Mouse (Mus musculus): ENCODE data around the gene Ifnb1. TPM values are rescaled to one million over a fixed set of nuclear protein-coding genes. Genes with fewer than 3 reads are reported as not detected.

The Ifnb1 gene
- total and polyA plus RNA-seq, 3 experiments, result not detected

DNA sequence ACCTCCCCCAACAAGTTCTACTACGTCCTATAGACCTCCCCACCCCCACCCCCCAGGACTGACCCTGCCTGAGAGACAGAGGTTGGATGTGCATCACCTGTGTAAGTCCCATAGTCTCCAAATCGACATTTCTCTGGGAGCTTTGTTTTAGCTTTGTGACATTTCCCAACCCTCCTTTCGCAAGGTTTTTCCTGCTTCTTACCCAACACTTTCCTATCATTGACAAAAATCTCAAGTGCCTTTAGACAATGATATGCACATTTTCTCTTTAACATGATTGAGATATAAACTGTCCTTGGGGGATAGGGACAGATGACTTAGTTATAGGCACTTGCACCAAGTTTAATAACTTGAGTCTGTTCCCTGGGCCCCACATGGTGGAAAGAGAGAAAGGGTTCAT lies 21.3 kb downstream of the Ifnb1 start:
- Histone ChIP-seq H3K36me3 (ENCODE audit: control insufficient read depth in 1 of 2, insufficient read depth in 2 of 2, low read length in 2 of 2) (no peaks in the 10 kb centered on the region), H3K9me3 (replicated peaks; ENCODE audit: insufficient read depth, low read length) (no peaks in the 10 kb centered on the region), H3K4me1 (ENCODE audit: control insufficient read depth in 1 of 2, insufficient read depth in 2 of 2, low read length in 2 of 2) (no peaks in the 10 kb centered on the region)

DNA sequence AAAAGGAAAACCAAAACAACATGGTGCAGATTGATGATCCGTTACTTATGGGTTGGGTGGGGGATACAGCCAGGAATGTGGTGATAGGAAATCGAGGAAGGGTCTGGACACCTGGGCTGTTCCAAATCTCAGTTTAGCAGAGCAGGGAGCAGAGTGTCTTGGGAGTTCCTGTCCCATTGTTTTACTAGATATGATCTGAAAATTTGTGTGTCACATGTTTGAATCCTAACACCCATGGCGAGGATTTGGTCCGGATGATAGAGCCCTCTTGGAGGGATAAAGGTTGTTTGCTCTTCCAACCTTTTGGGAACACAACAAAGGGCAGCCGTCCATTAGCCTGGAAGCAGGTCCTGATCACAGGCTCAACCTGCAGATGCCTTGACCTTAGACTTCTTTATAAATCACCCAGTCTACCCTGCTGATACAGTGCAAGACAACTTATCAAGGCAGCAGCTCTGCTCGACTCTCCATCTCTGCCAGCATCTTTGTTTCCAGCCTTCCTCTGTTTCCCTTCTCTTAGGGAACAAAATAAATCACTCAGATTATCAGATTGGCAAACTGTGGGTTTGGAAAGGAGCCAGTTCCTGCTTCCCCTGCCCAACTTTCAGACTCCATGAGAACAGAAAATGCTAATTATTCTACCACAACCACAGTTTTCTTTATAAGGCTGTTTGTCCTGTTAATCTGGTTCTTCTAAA lies 26.1 kb downstream of the Ifnb1 start:
- Histone ChIP-seq H3K4me3 (ENCODE audit: control insufficient read depth in 1 of 2, insufficient read depth in 1 of 2, low read depth in 2 of 2, low read length in 2 of 2) (no peak overlapping the region), H3K9me3 (replicated peaks; ENCODE audit: insufficient read depth, low read length) (no peaks in the 10 kb centered on the region), H3K9ac (ENCODE audit: control insufficient read depth, low read depth, low read length, poor library complexity, severe bottlenecking) (no peak overlapping the region), H3K36me3 (ENCODE audit: control insufficient read depth in 1 of 2, insufficient read depth in 2 of 2, low read length in 2 of 2) (no peaks in the 10 kb centered on the region), H3K79me2 (ENCODE audit: control insufficient read depth, insufficient read depth, low read length, poor library complexity) (no peaks in the 10 kb centered on the region), H3K4me1 (ENCODE audit: control insufficient read depth in 1 of 2, insufficient read depth in 2 of 2, low read length in 2 of 2) (no peaks in the 10 kb centered on the region), H3K27me3 (ENCODE audit: control insufficient read depth in 1 of 2, insufficient read depth in 2 of 2, low read length in 2 of 2) (no peaks in the 10 kb centered on the region), H3K27ac (ENCODE audit: control insufficient read depth, low read depth, low read length) (no peak overlapping the region)
- TF ChIP-seq ZNF384 (IDR thresholded peaks at IDR 0.05; ENCODE audit: low read depth, low read length) (no peak), E2F4 (IDR thresholded peaks at IDR 0.05; ENCODE audit: borderline replicate concordance, low read depth, low read length) (no peak), MAFK (IDR thresholded peaks at IDR 0.05; ENCODE audit: borderline replicate concordance, low read depth, low read length) (no peak), KAT2A (conservative IDR thresholded peaks at IDR 0.05; ENCODE audit: low read depth, low read length) (no peak), POLR2AphosphoS2 (IDR thresholded peaks at IDR 0.05; ENCODE audit: low read length) (no peak), RCOR1 (IDR thresholded peaks at IDR 0.05; ENCODE audit: low read depth, low read length) (no peak), MAZ (IDR thresholded peaks at IDR 0.05; ENCODE audit: low read depth, low read length) (no peak), MEF2A (IDR thresholded peaks at IDR 0.05; ENCODE audit: extremely low read depth, insufficient replicate concordance, low read depth, low read length, poor library complexity, severe bottlenecking) (no peak), MXI1 (IDR thresholded peaks at IDR 0.05; ENCODE audit: low read depth, low read length) (no peak), RAD21 (IDR thresholded peaks at IDR 0.05; ENCODE audit: low read depth, low read length) (no peak), ELF1 (IDR thresholded peaks at IDR 0.05; ENCODE audit: low read depth, low read length) (no peak), ETS1 (IDR thresholded peaks at IDR 0.05; ENCODE audit: low read depth, low read length) (no peak), POLR2AphosphoS5 (IDR thresholded peaks at IDR 0.05; ENCODE audit: borderline replicate concordance, low read depth, low read length) (no peak), CHD2 (IDR thresholded peaks at IDR 0.05; ENCODE audit: low read length) (no peak), TAL1 (IDR thresholded peaks at IDR 0.05; ENCODE audit: low read length) (no peak), ZKSCAN1 (IDR thresholded peaks at IDR 0.05; ENCODE audit: low read depth, low read length) (no peak)
- DNase-seq (ENCODE audit: low read depth, low spot score), result no peak

More for the DNA sequence above, 21.3 kb downstream of the Ifnb1 start:
- Histone ChIP-seq H3K79me2 (ENCODE audit: control insufficient read depth, insufficient read depth, low read length, poor library complexity) (no peaks in the 10 kb centered on the region), H3K27ac (ENCODE audit: control insufficient read depth, low read depth, low read length) (no peak overlapping the region), H3K4me3 (ENCODE audit: control insufficient read depth in 1 of 2, insufficient read depth in 1 of 2, low read depth in 2 of 2, low read length in 2 of 2) (no peak overlapping the region), H3K9ac (ENCODE audit: control insufficient read depth, low read depth, low read length, poor library complexity, severe bottlenecking) (no peak overlapping the region), H3K27me3 (ENCODE audit: control insufficient read depth in 1 of 2, insufficient read depth in 2 of 2, low read length in 2 of 2) (no peaks in the 10 kb centered on the region)
- no peak for TF ChIP-seq TCF12 (IDR thresholded peaks at IDR 0.05; ENCODE audit: low read depth, low read length)
- no peak for DNase-seq (ENCODE audit: low read depth, low spot score)

Data from MEL (cell line).